Mouse (Mus musculus) CH12.LX (cell line): Measurements from ENCODE around the gene Awat2. TPM values are rescaled to one million over a fixed set of nuclear protein-coding genes. Genes with fewer than 3 reads are reported as not detected.

Source experiments
- DNase-seq: peaks from one replicate; pipeline ENCODE4 v3.0.0-alpha.2; 2013; ENCODE audit errors: extremely low read depth
- H3K27ac ChIP-seq: 2 replicates; pipeline ENCODE4 v1.5.1; 2012; ENCODE audit warnings: low read depth, mild to moderate bottlenecking, control low read depth, moderate library complexity; ENCODE audit not compliant: insufficient read depth
- H3K27me3 ChIP-seq: replicated peaks from 2 replicates; pipeline ENCODE3; 2012; ENCODE audit warnings: inconsistent platforms
- H3K36me3 ChIP-seq, 2 experiments: replicated peaks in 1 of 2; 2 replicates each; pipeline versions ENCODE3 to v1.6.1; 2012; ENCODE audit warnings: inconsistent platforms in 1 of 2, low read length in 1 of 2, mild to moderate bottlenecking in 1 of 2, mixed read lengths in 1 of 2, moderate library complexity in 1 of 2; ENCODE audit not compliant: control insufficient read depth in 1 of 2, insufficient read depth in 1 of 2
- H3K4me1 ChIP-seq, 2 experiments: 2 replicates each; pipeline ENCODE4 v1.6.1; 2012; ENCODE audit warnings: inconsistent platforms in 1 of 2, moderate library complexity in 1 of 2; ENCODE audit not compliant: insufficient read depth in 2 of 2, control insufficient read depth in 1 of 2
- H3K4me2 ChIP-seq: 2 replicates; pipeline ENCODE4 v1.6.1; 2012; ENCODE audit warnings: low read depth, mild to moderate bottlenecking, control low read depth; ENCODE audit not compliant: poor library complexity, insufficient read depth, severe bottlenecking
- H3K4me3 ChIP-seq, 3 experiments: fragments of 150-350 bp in 1 of 3; sonication (generic) in 1 of 3; replicated peaks in 1 of 3; 2 replicates each; pipeline versions ENCODE3 to v1.5.1; 2011 to 2012; ENCODE audit warnings: low read depth in 2 of 3, low read length in 2 of 3, mild to moderate bottlenecking in 2 of 3, moderate library complexity in 2 of 3, control low read depth in 1 of 3, improper control_type of control experiment in 1 of 3, inconsistent platforms in 1 of 3, mixed read lengths in 1 of 3; ENCODE audit not compliant: poor library complexity in 1 of 3
- H3K79me2 ChIP-seq: replicated peaks from 2 replicates; pipeline ENCODE4 v1.6.1; 2012; ENCODE audit warnings: mild to moderate bottlenecking, moderate library complexity; ENCODE audit not compliant: control insufficient read depth, poor library complexity, insufficient read depth, severe bottlenecking; ENCODE audit errors: extremely low read depth
- H3K9ac ChIP-seq: 2 replicates; pipeline ENCODE4 v1.6.1; 2012; ENCODE audit warnings: low read depth, mild to moderate bottlenecking, control low read depth, moderate library complexity; ENCODE audit not compliant: insufficient read depth
- H3K9me3 ChIP-seq: replicated peaks from 2 replicates; pipeline ENCODE3; 2012; ENCODE audit warnings: low read length, inconsistent platforms, mixed read lengths
- CHD1 ChIP-seq: IDR thresholded peaks from 2 replicates; pipeline ENCODE4 v1.6.1; 2012; ENCODE audit warnings: low read depth, low read length, improper control_type of control experiment, inconsistent platforms
- CTCF ChIP-seq, 2 experiments: IDR thresholded peaks in 1 of 2; conservative IDR thresholded peaks in 1 of 2; 2 replicates each; pipeline ENCODE4 v1.5.1; 2011 to 2012; ENCODE audit warnings: low read depth in 2 of 2, low read length in 2 of 2, improper control_type of control experiment in 1 of 2, inconsistent platforms in 1 of 2, mild to moderate bottlenecking in 1 of 2, moderate library complexity in 1 of 2
- ELF1 ChIP-seq: IDR thresholded peaks from 2 replicates; pipeline ENCODE4 v1.6.1; 2014; ENCODE audit warnings: low read depth, mild to moderate bottlenecking, inconsistent platforms, low read length, improper control_type of control experiment
- GABPA ChIP-seq: IDR thresholded peaks from 2 replicates; pipeline ENCODE4 v1.6.1; 2012; ENCODE audit warnings: low read depth, low read length, improper control_type of control experiment, inconsistent platforms; ENCODE audit not compliant: insufficient replicate concordance
- JUN ChIP-seq: IDR thresholded peaks from 2 replicates; pipeline ENCODE4 v1.6.1; 2011; ENCODE audit warnings: low read depth, mild to moderate bottlenecking, low read length, improper control_type of control experiment, moderate library complexity; ENCODE audit not compliant: insufficient read depth
- JUND ChIP-seq: conservative IDR thresholded peaks from 2 replicates; pipeline ENCODE4 v1.6.1; 2011; ENCODE audit warnings: low read depth, low read length, improper control_type of control experiment
- KAT2A ChIP-seq: IDR thresholded peaks from 2 replicates; pipeline ENCODE4 v1.6.1; 2012; ENCODE audit warnings: low read length, improper control_type of control experiment, inconsistent platforms; ENCODE audit not compliant: insufficient replicate concordance
- MAFK ChIP-seq: IDR thresholded peaks from 2 replicates; pipeline ENCODE4 v1.6.1; 2011; ENCODE audit warnings: low read length, improper control_type of control experiment; ENCODE audit not compliant: insufficient replicate concordance
- MAZ ChIP-seq: IDR thresholded peaks from 2 replicates; pipeline ENCODE4 v1.6.1; 2012; ENCODE audit warnings: low read depth, mild to moderate bottlenecking, inconsistent platforms, low read length, improper control_type of control experiment, moderate library complexity
- MYC ChIP-seq: IDR thresholded peaks from 2 replicates; pipeline ENCODE4 v1.6.1; 2011; ENCODE audit warnings: low read depth, mild to moderate bottlenecking, improper control_type of control experiment, low read length
- NRF1 ChIP-seq: IDR thresholded peaks from 2 replicates; pipeline ENCODE4 v1.6.1; 2014; ENCODE audit warnings: low read depth, mild to moderate bottlenecking, inconsistent platforms, low read length, improper control_type of control experiment, moderate library complexity
- POLR2A ChIP-seq: IDR thresholded peaks from 2 replicates; pipeline ENCODE4 v1.6.1; 2011; ENCODE audit warnings: low read depth, mild to moderate bottlenecking, improper control_type of control experiment, low read length
- RAD21 ChIP-seq: IDR thresholded peaks from 2 replicates; pipeline ENCODE4 v1.6.1; 2011; ENCODE audit warnings: low read depth, mild to moderate bottlenecking, low read length, improper control_type of control experiment, moderate library complexity
- SMC3 ChIP-seq: IDR thresholded peaks from 2 replicates; pipeline ENCODE4 v1.6.1; 2011; ENCODE audit warnings: low read depth, low read length, improper control_type of control experiment
- USF2 ChIP-seq: conservative IDR thresholded peaks from 2 replicates; pipeline ENCODE4 v1.6.1; 2011; ENCODE audit warnings: low read depth, low read length, improper control_type of control experiment
- ZKSCAN1 ChIP-seq: IDR thresholded peaks from 2 replicates; pipeline ENCODE4 v1.6.1; 2012; ENCODE audit warnings: low read depth, inconsistent platforms, low read length, improper control_type of control experiment, borderline replicate concordance
- ZNF384 ChIP-seq: IDR thresholded peaks from 2 replicates; pipeline ENCODE4 v1.6.1; 2012; ENCODE audit warnings: low read depth, low read length, improper control_type of control experiment, inconsistent platforms
- dilution Hi-C: fragments of 300-500 bp; cut with MboI; formaldehyde crosslinking; loops from 2 replicates; pipeline ENCODE4 v1.14.3; 2020; ENCODE audit warnings: low sequenced_read_pairs; ENCODE audit not compliant: extremely low pct_unique_long_range_greater_than_20kb, extremely low pct_ligation_motif_present
- in situ Hi-C: fragments of 300-500 bp; cut with MboI; formaldehyde crosslinking; loops from 3 replicates; pipeline ENCODE4 v1.14.3; 2019; ENCODE audit warnings: low sequenced_read_pairs, low pct_ligation_motif_present, low pct_unique_long_range_greater_than_20kb, mixed read lengths
- polyA plus RNA-seq: library from polyadenylated mRNA; unstranded; fragments of >175 nt; gene quantifications from 2 replicates; pipeline ENCODE4 v1.2.1, GENCODE M21; 2012; ENCODE audit warnings: low read depth; ENCODE audit not compliant: insufficient read length
- total RNA-seq, 2 experiments: library from RNA; depleted of rRNA; stranded (reverse); fragments of 300-350 nt in 1 of 2; fragments of >200 nt in 1 of 2; gene quantifications; 2 replicates each; pipeline ENCODE4 v1.2.3; 2012 to 2014

Awat2 gene
- total and polyA plus RNA-seq, 3 experiments, result 0.67 to 2.0 (median 1.1) TPM

- Histone ChIP-seq H3K27ac (no peak overlapping the region), H3K4me2 (no peak overlapping the region), H3K9ac (no peak overlapping the region), H3K4me3 (no peak overlapping the region), H3K9me3 (no peaks in the 10 kb centered on the region), H3K36me3 (no peaks in the 10 kb centered on the region), H3K27me3 (no peaks in the 10 kb centered on the region), H3K79me2 (no peaks in the 10 kb centered on the region), H3K4me1 (no peaks in the 10 kb centered on the region)
- in situ Hi-C loops, result no loop called here
- no peak for DNase-seq
- TF ChIP-seq MAZ, result no peak
- no peak for TF ChIP-seq CHD1
- TF ChIP-seq ELF1, result no peak
- dilution Hi-C loops, result no loop called here
Observed at GRCm38 (mm10) chrX:100394223-100394861, 48.2 kb downstream of the Awat2 start.

GRCm38 (mm10) chrX:100392304-100392703 lies 50.2 kb downstream of the Awat2 start:
- H3K27me3 ChIP-seq, result no peaks in the 10 kb centered on the region
- H3K27ac ChIP-seq, result no peak overlapping the region
- H3K9ac ChIP-seq, result no peak overlapping the region
- no peaks in the 10 kb centered on the region for H3K4me1 ChIP-seq
- no peaks in the 10 kb centered on the region for H3K79me2 ChIP-seq
- DNase-seq, result peak; percentile 17
- dilution Hi-C loops, result no loop called here
- no peaks in the 10 kb centered on the region for H3K36me3 ChIP-seq
- TF ChIP-seq SMC3 (peak; percentile 42), JUN (no peak), POLR2A (no peak), ZKSCAN1 (no peak), JUND (no peak), GABPA (no peak), ZNF384 (no peak), KAT2A (no peak), MYC (no peak), MAFK (no peak), NRF1 (no peak), RAD21 (peak; percentile 36), CTCF (conservative IDR thresholded peaks at IDR 0.05 in 1 of 2, IDR thresholded peaks at IDR 0.05 in 1 of 2; ENCODE audit: low read depth in 2 of 2, low read length in 2 of 2) (peak; percentile 38 to 61), USF2 (no peak)
- TF ChIP-seq, all 38 proteins: peak for 3
- H3K9me3 ChIP-seq, result no peaks in the 10 kb centered on the region
- H3K4me2 ChIP-seq, result no peak overlapping the region
- in situ Hi-C loops, result no loop called here
- H3K4me3 ChIP-seq, result no peak overlapping the region
